Mouse (Mus musculus): ENCODE results near the gene Chchd4. TPM values are rescaled to one million over a fixed set of nuclear protein-coding genes. Genes with fewer than 3 reads are reported as not detected.

The Chchd4 gene
- polyA plus RNA-seq, 1 experiment, result 19.6 TPM

- Histone ChIP-seq H3K4me1 (ENCODE audit: control insufficient read depth, insufficient read depth, insufficient read length, low read length) (no peaks in the 10 kb centered on the region), H3K27ac (replicated peaks; ENCODE audit: low read depth, low read length) (no peak overlapping the region), H3K4me3 (ENCODE audit: insufficient read depth, low read depth, low read length) (no peak overlapping the region)
Observed at GRCm38 (mm10) chr6:91449472-91450225, 23.7 kb downstream of the Chchd4 start.

GRCm38 (mm10) chr6:91445316-91445715 lies 28.0 kb downstream of the Chchd4 start:
- H3K27ac ChIP-seq (replicated peaks; ENCODE audit: low read depth, low read length), result no peak overlapping the region
- no peak overlapping the region for H3K4me3 ChIP-seq (ENCODE audit: insufficient read depth, low read depth, low read length)
- H3K4me1 ChIP-seq (ENCODE audit: control insufficient read depth, insufficient read depth, insufficient read length, low read length), result peaks cover 4% of the 10 kb centered on the region

- Histone ChIP-seq H3K4me3 (ENCODE audit: insufficient read depth, low read depth, low read length) (peak overlapping the region; percentile 77), H3K4me1 (ENCODE audit: control insufficient read depth, insufficient read depth, insufficient read length, low read length) (peaks cover 4% of the 10 kb centered on the region), H3K27ac (replicated peaks; ENCODE audit: low read depth, low read length) (peak overlapping the region; percentile 68)
Observed at GRCm38 (mm10) chr6:91441145-91441662, 32.1 kb downstream of the Chchd4 start.

GRCm38 (mm10) chr6:91440474-91441144 lies 32.7 kb downstream of the Chchd4 start:
- Histone ChIP-seq H3K27ac (replicated peaks; ENCODE audit: low read depth, low read length) (peak overlapping the region; percentile 68), H3K4me3 (ENCODE audit: insufficient read depth, low read depth, low read length) (peak overlapping the region; percentile 77), H3K4me1 (ENCODE audit: control insufficient read depth, insufficient read depth, insufficient read length, low read length) (peaks cover 4% of the 10 kb centered on the region)

- H3K27ac ChIP-seq (replicated peaks; ENCODE audit: low read depth, low read length), result no peak overlapping the region
- no peaks in the 10 kb centered on the region for H3K4me1 ChIP-seq (ENCODE audit: control insufficient read depth, insufficient read depth, insufficient read length, low read length)
- no peak overlapping the region for H3K4me3 ChIP-seq (ENCODE audit: insufficient read depth, low read depth, low read length)
Observed at GRCm38 (mm10) chr6:91424151-91424550, 49.2 kb downstream of the Chchd4 start.

- Histone ChIP-seq H3K27ac (replicated peaks; ENCODE audit: low read depth, low read length) (no peak overlapping the region), H3K4me1 (ENCODE audit: control insufficient read depth, insufficient read depth, insufficient read length, low read length) (no peaks in the 10 kb centered on the region), H3K4me3 (ENCODE audit: insufficient read depth, low read depth, low read length) (no peak overlapping the region)
Observed at GRCm38 (mm10) chr6:91421629-91422028, 51.7 kb downstream of the Chchd4 start.

- Histone ChIP-seq H3K27ac (replicated peaks; ENCODE audit: low read depth, low read length) (no peak overlapping the region), H3K4me3 (ENCODE audit: insufficient read depth, low read depth, low read length) (no peak overlapping the region), H3K4me1 (ENCODE audit: control insufficient read depth, insufficient read depth, insufficient read length, low read length) (no peaks in the 10 kb centered on the region)
Observed at GRCm38 (mm10) chr6:91417291-91417845, 56.0 kb downstream of the Chchd4 start.

GRCm38 (mm10) chr6:91416146-91416545 lies 57.2 kb downstream of the Chchd4 start:
- Histone ChIP-seq H3K27ac (replicated peaks; ENCODE audit: low read depth, low read length) (no peak overlapping the region), H3K4me1 (ENCODE audit: control insufficient read depth, insufficient read depth, insufficient read length, low read length) (no peaks in the 10 kb centered on the region), H3K4me3 (ENCODE audit: insufficient read depth, low read depth, low read length) (no peak overlapping the region)

- Histone ChIP-seq H3K27ac (replicated peaks; ENCODE audit: low read depth, low read length) (no peak overlapping the region), H3K4me1 (ENCODE audit: control insufficient read depth, insufficient read depth, insufficient read length, low read length) (no peaks in the 10 kb centered on the region), H3K4me3 (ENCODE audit: insufficient read depth, low read depth, low read length) (no peak overlapping the region)
Observed at GRCm38 (mm10) chr6:91414890-91415289, 58.5 kb downstream of the Chchd4 start.

Other genes starting within 250 kb of the Chchd4 start
- not detected in 2 replicates for gene Wnt7a, start 62.2 kb downstream of the Chchd4 start, polyA plus RNA-seq (2012; ENCODE audit: insufficient read depth, insufficient read length, missing spikeins)
- gene Tmem43, start 157 bp upstream of the Chchd4 start, polyA plus RNA-seq (2012; ENCODE audit: insufficient read depth, insufficient read length, missing spikeins), result 33.9 and 34.2 TPM in 2 replicates
- gene Xpc, start 42.3 kb upstream of the Chchd4 start, polyA plus RNA-seq (2012; ENCODE audit: insufficient read depth, insufficient read length, missing spikeins), result 8.6 and 15.5 TPM in 2 replicates
- 50.9 and 64.4 TPM in 2 replicates for gene Lsm3, start 42.4 kb upstream of the Chchd4 start, polyA plus RNA-seq (2012; ENCODE audit: insufficient read depth, insufficient read length, missing spikeins)
- 33.0 and 38.9 TPM in 2 replicates for gene Slc6a6, start 210.5 kb upstream of the Chchd4 start, polyA plus RNA-seq (2012; ENCODE audit: insufficient read depth, insufficient read length, missing spikeins)